Comparison of ENCODE assay signal across 23 mouse cellular contexts in the genomic region with DNA sequence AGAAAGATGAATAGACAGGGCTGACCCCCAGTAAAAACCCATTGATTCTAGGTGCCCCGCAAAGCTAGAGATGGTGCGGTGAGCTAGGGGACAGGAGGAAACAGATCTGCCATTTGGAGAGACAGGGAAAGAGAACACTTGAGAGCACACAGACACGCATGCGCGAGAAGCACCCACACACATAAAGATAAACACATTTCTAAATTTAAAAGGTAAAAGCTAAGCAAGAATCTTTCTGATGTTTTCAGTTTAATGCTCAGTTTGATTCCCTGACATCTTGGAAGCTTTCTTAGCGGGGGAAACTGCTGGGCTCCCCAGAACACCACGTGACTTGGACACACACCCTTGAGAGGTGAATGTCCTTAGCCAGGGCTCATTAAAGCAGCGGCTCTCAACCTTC. TPM values are rescaled to one million over a fixed set of nuclear protein-coding genes. Genes with fewer than 3 reads are reported as not detected.
"Had no signal": no experiment of that assay in that cellular context is flagged by ENCODE, and none has a peak within 500 bp of the region (broad histone marks: within the 10 kb centered on the region; RNA-seq: fewer than 3 reads in every experiment).

No protein-coding gene starts in this region.

- H3K4me3 ChIP-seq: limb, embryonic 15.5 days; liver, embryonic 12.5 days; midbrain, embryonic 12.5 days; stomach, embryonic 15.5 days had no signal

- H3K36me3 ChIP-seq: limb, embryonic 15.5 days; liver, embryonic 12.5 days; midbrain, embryonic 12.5 days; stomach, embryonic 15.5 days had no signal

- H3K27ac ChIP-seq: kidney, postnatal 0 days; limb, embryonic 15.5 days; liver, embryonic 12.5 days; midbrain, embryonic 12.5 days; stomach, embryonic 15.5 days had no signal

- H3K9ac ChIP-seq: limb, embryonic 15.5 days; liver, embryonic 12.5 days; lung, embryonic 14.5 days; midbrain, embryonic 12.5 days; stomach, embryonic 15.5 days had no signal

- H3K4me1 ChIP-seq: limb, embryonic 15.5 days; liver, embryonic 12.5 days; midbrain, embryonic 12.5 days; stomach, embryonic 15.5 days had no signal

- H3K4me2 ChIP-seq: limb, embryonic 15.5 days; liver, embryonic 12.5 days; lung, embryonic 14.5 days; midbrain, embryonic 12.5 days; stomach, embryonic 15.5 days had no signal

- ATAC-seq: inflammation-experienced regulatory T-cells, adult 6 months; liver, embryonic 12.5 days; midbrain, embryonic 16.5 days had no signal

- H3K9me3 ChIP-seq: limb, embryonic 15.5 days; liver, embryonic 12.5 days; stomach, embryonic 15.5 days had no signal

- DNase-seq: kidney, adult 11 months; kidney, adult 9 months; kidney, postnatal 36 days; layer of hippocampus, adult 9-11 months; layer of hippocampus, postnatal 36 days; lung, embryonic 14.5 days; lung, postnatal 14 days; spleen, adult 18-20 months; thymus, adult 2 months; thymus, postnatal 25 days had no signal

RNA-seq across cellular contexts. Expression of a gene that starts 28.8 kb away (rescaled TPM):
- total RNA-seq: layer of hippocampus, adult 18-20 months; layer of hippocampus, postnatal 36 days; megakaryocyte-erythroid progenitor cell, adult 5-6 weeks had no signal
- polyA plus RNA-seq: inflammation-experienced regulatory T-cells, adult 6 months; kidney, postnatal 0 days; limb, embryonic 11.5 days; limb, embryonic 15.5 days; liver, embryonic 12.5 days; liver, embryonic 16.5 days; lung, embryonic 14.5 days; midbrain, embryonic 12.5 days; midbrain, embryonic 16.5 days; neural tube, embryonic 14.5 days; stomach, embryonic 15.5 days; urinary bladder, adult 2 months had no signal
